Mouse (Mus musculus) right cerebral cortex, adult 18-20 months (tissue): Measurements from ENCODE around the gene Psmd12.

ENCODE experiments used
- DNase-seq: peaks from one replicate; pipeline ENCODE4 v3.0.0; 2022; ENCODE audit warnings: mixed read lengths

The Psmd12 gene

GRCm38 (mm10) chr11:107479053-107479861, at the start of gene Psmd12:
Gene Psmd12 (plus strand): TSS chr11:107479484.
- DNase-seq: peak; percentile 94

- DNase-seq: no peak
Observed at GRCm38 (mm10) chr11:107431197-107431965, 47.9 kb upstream of the Psmd12 start.

DNA sequence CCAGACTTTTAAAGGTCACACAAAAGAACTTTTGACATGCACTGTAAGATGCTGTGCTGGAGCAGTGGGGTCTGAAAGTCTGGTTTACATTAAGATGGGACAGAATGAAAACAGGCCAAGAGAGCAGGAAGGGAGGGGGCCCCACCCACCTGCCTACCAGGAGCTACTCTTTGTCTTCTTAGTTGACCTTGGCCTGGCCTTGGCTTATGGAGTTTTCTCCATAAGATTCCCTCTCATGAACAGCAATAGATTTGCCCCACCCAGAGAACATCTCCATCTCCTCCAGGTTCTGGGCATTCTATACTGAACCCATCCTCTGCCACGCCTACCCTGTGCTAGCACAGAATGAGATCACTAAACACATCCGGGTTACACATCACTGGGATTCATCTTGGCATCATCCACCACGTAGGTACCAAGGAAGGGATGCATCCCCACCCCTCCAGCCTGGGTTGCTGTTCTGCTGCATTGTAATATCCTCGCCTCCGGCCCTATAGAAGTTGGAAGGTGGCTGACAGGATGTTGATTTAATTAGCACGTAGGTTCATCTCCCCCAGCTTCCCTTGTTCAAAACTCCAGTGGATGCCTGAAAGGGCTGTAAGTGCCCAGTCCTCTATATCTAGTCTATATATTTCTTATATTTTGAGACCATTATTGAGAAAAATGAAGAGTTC, 43.4 kb upstream of the Psmd12 start:
- DNase-seq: no peak

GRCm38 (mm10) chr11:107437723-107438122, 41.6 kb upstream of the Psmd12 start:
- no peak for DNase-seq

GRCm38 (mm10) chr11:107438140-107438539, 41.1 kb upstream of the Psmd12 start:
- no peak for DNase-seq

- DNase-seq: no peak
Observed at GRCm38 (mm10) chr11:107441050-107441449, 38.2 kb upstream of the Psmd12 start.

GRCm38 (mm10) chr11:107443121-107444095, 35.9 kb upstream of the Psmd12 start:
- no peak for DNase-seq

DNA sequence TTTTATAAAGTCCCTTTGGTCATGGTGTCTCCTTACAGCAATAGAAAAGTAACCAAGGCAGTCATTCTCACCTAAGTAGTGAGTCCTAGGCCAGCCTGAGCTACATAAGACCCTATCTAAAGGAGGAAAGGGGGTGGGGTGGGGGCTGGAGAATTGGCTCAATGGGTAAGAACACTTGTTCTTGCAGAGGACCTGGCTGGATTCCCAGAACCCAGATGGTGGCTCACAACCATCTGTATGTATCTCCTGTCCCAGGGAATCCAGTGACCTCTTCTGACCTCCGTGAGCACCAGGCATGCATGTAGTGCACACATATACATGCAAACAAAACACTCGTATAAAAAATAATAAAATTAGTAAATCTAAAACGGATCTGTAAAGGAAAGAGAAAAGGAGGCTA, 33.6 kb upstream of the Psmd12 start:
- DNase-seq: no peak

DNA sequence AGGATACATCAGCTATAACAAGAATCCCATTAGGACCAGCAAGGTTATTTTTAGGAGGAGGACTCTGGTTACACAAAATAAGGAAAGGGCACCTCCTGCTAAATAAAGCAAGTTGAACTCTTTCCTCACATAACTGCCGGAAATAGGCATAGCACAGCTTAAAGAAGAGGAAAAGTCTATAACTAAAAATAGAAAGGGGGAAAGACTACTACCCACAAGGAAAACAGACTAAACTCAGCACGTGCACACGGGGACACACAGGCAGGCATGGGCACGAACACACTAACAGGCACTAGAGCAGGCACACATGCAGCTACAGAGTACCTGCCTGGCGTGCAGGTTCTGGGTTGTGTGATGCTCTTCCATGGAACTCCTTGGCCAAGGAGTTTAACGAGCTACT, 32.6 kb upstream of the Psmd12 start:
- no peak for DNase-seq

DNA sequence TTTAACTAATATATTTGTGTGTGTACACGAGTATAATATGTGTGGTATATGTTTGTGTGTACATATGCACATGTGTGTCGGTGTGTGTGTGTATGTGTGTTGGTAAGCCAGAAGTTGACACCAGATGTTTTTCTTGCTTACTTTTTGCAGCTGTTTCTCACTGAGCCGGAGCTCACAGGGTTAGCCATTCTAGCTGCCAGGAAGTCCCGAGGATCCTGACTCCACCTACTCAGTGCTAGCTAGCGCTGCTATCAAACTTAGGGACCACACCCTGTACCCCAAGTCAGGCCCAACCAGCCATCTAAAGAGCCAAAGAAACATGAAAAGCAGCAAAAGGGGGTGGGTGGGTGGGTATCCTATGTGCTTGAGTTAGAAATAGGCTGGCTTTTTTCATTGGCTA, 31.9 kb upstream of the Psmd12 start:
- DNase-seq: no peak

GRCm38 (mm10) chr11:107447915-107448314, 31.4 kb upstream of the Psmd12 start:
- no peak for DNase-seq

GRCm38 (mm10) chr11:107449169-107449910, 29.9 kb upstream of the Psmd12 start:
- DNase-seq: no peak

GRCm38 (mm10) chr11:107450097-107450496, 29.2 kb upstream of the Psmd12 start:
- DNase-seq: no peak

GRCm38 (mm10) chr11:107451106-107451505, 28.2 kb upstream of the Psmd12 start:
- DNase-seq: peak; percentile 10

DNA sequence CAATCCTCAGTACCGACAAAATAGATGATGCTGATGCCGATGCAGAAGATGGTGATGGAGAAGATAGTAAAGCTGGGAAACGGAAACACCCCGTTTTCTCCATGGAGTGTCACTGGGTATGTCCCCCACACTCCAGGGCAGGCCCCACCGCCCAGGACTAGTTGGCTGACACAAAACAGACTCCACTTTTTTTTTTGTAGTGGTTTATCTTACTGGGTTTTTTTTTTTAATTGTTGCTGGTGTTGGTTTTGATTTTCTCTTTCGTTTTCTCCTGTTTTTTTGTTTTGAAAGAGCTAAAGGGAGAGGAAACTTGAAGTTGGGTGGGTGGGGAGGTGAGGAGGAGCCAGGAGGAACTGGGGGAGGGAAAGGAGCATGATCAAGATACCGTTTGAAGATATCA, 27.2 kb upstream of the Psmd12 start:
- DNase-seq: no peak

- DNase-seq: no peak
Observed at GRCm38 (mm10) chr11:107454546-107455462, 24.5 kb upstream of the Psmd12 start.

- no peak for DNase-seq
Observed at GRCm38 (mm10) chr11:107457282-107457681, 22.0 kb upstream of the Psmd12 start.

GRCm38 (mm10) chr11:107458286-107458685, 21.0 kb upstream of the Psmd12 start:
- no peak for DNase-seq

DNA sequence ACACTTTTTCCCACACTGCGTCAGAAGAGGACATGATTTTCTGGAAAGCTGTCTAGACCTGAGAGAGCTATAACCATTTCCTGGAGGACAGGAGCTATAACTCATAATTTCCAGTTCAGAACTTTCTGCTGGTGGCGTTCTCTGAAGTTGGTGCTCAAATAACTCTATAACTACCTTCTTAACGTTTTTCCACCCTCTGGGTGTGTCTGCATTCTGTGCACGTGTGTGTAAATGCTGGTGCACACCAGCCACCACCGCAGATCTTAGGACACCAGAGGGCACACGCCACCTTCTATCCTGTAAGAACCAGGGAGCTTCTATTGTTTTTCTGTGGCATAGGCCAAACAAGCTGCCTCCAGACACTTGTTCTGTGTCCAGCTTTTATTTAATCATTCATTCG, 20.3 kb upstream of the Psmd12 start:
- no peak for DNase-seq

- no peak for DNase-seq
Observed at GRCm38 (mm10) chr11:107459828-107460227, 19.5 kb upstream of the Psmd12 start.
